Mouse (Mus musculus) lung, postnatal 0 days (tissue): ENCODE measurements around the gene Ildr2.

Experiments used
- CTCF ChIP-seq: IDR thresholded peaks from 2 replicates; pipeline ENCODE4 v1.5.1; 2016; ENCODE audit warnings: antibody characterized with exemption, mild to moderate bottlenecking
- EP300 ChIP-seq: IDR thresholded peaks from 2 replicates; pipeline ENCODE4 v1.6.1; 2016; ENCODE audit warnings: antibody characterized with exemption, mild to moderate bottlenecking, control low read depth

- TF ChIP-seq CTCF (no peak), EP300 (no peak)
Measured at GRCm38 (mm10) chr1:166349341-166349740, 95.4 kb downstream of the Ildr2 start.
